Mouse (Mus musculus): ENCODE measurements around the gene Tbc1d5. TPM values are rescaled to one million over a fixed set of nuclear protein-coding genes. Genes with fewer than 3 reads are reported as not detected.
A peak's percentile ranks its signal among the peaks of the same experiment; 100 is the strongest.

Tbc1d5 gene
- total and polyA plus RNA-seq, 3 experiments = 6.6 to 13.9 (median 7.7) TPM

DNA sequence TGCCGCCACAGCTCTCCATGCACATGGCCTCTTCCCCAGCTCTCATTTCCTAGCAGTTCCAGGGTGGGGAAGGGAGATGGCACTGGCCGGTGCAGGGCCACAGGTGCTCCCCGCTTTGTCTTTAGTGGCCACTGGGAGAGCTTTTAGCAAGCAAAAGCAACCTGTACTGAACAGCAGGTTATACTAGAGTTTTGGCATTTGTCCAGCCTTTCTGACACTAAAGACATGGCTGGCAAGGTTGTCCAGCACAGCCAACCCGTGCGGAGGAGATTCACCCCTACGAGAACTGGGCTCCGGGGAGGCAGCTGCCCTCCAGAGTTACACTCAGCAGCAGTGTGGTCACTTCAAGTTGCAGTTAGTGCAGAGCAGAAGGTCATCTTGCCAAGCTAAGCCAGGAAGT, 445.8 kb downstream of the Tbc1d5 start:
- Histone ChIP-seq H3K79me2 (replicated peaks; ENCODE audit: control insufficient read depth, extremely low read depth, insufficient read depth, poor library complexity, severe bottlenecking) (no peaks in the 10 kb centered on the region), H3K4me3 (replicated peaks in 1 of 3; ENCODE audit: low read depth in 2 of 3, low read length in 2 of 3, poor library complexity in 1 of 3) (no peak overlapping the region), H3K27ac (ENCODE audit: insufficient read depth, low read depth) (no peak overlapping the region), H3K4me2 (ENCODE audit: insufficient read depth, low read depth, poor library complexity, severe bottlenecking) (no peak overlapping the region), H3K27me3 (replicated peaks) (no peaks in the 10 kb centered on the region), H3K4me1 (ENCODE audit: control insufficient read depth in 1 of 2, insufficient read depth in 2 of 2) (peaks cover 0 to 6% of the 10 kb centered on the region in 2 experiments; a peak in 1 of 4 replicates), H3K9ac (ENCODE audit: insufficient read depth, low read depth) (no peak overlapping the region), H3K9me3 (replicated peaks; ENCODE audit: low read length) (no peaks in the 10 kb centered on the region), H3K36me3 (replicated peaks in 1 of 2; ENCODE audit: control insufficient read depth in 1 of 2, insufficient read depth in 1 of 2, low read length in 1 of 2) (peaks cover 6 to 46% of the 10 kb centered on the region in 2 experiments)
- TF ChIP-seq USF1 (IDR thresholded peaks at IDR 0.05; ENCODE audit: low read depth, low read length) (no peak), RAD21 (IDR thresholded peaks at IDR 0.05; ENCODE audit: low read depth, low read length) (no peak), USF2 (conservative IDR thresholded peaks at IDR 0.05; ENCODE audit: low read depth, low read length) (no peak)
- in situ Hi-C loops (cut with MboI; ENCODE audit: low pct_ligation_motif_present, low pct_unique_long_range_greater_than_20kb, low sequenced_read_pairs) (no loop called here), dilution Hi-C loops (cut with MboI; ENCODE audit: extremely low pct_ligation_motif_present, extremely low pct_unique_long_range_greater_than_20kb, low sequenced_read_pairs) (no loop called here)
- no peak for DNase-seq (ENCODE audit: extremely low read depth)

DNA sequence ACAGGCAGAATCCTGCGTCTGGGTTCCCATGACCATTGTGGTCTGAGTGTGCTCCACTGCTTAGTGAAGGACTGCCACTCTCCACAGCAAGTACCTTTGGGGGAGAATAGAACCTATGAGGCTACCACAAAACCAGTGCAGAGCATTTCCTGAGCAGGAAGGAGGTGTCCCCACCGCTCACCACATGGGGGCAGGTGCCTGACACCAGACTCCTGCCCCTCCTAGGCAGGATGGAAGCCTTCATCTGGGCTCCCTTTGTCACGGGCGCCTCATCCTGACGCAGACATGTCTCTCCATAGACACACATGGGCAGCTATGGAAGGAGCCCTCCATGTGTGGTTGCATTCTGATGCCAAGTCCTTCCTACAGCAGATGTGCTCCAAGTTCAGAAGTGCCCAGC, 447.3 kb downstream of the Tbc1d5 start:
- H3K9ac ChIP-seq (ENCODE audit: insufficient read depth, low read depth) = no peak overlapping the region
- dilution Hi-C loops (cut with MboI; ENCODE audit: extremely low pct_ligation_motif_present, extremely low pct_unique_long_range_greater_than_20kb, low sequenced_read_pairs) (no loop called here), in situ Hi-C loops (cut with MboI; ENCODE audit: low pct_ligation_motif_present, low pct_unique_long_range_greater_than_20kb, low sequenced_read_pairs) (no loop called here)
- peaks cover 6 to 37% of the 10 kb centered on the region in 2 experiments for H3K36me3 ChIP-seq (replicated peaks in 1 of 2; ENCODE audit: control insufficient read depth in 1 of 2, insufficient read depth in 1 of 2, low read length in 1 of 2)
- no peak for DNase-seq (ENCODE audit: extremely low read depth)
- no peak overlapping the region for H3K4me3 ChIP-seq (replicated peaks in 1 of 3; ENCODE audit: low read depth in 2 of 3, low read length in 2 of 3, poor library complexity in 1 of 3)
- TF ChIP-seq CTCF (conservative IDR thresholded peaks at IDR 0.05 in 1 of 2, IDR thresholded peaks at IDR 0.05 in 1 of 2; ENCODE audit: low read depth in 2 of 2, low read length in 2 of 2) (peak in 1 of 2 experiments; percentile 28; a peak in 2 of 4 replicates), CHD1 (IDR thresholded peaks at IDR 0.05; ENCODE audit: low read depth, low read length) (no peak)
- no peak overlapping the region for H3K27ac ChIP-seq (ENCODE audit: insufficient read depth, low read depth)
- H3K79me2 ChIP-seq (replicated peaks; ENCODE audit: control insufficient read depth, extremely low read depth, insufficient read depth, poor library complexity, severe bottlenecking) = no peaks in the 10 kb centered on the region
- no peaks in the 10 kb centered on the region for H3K27me3 ChIP-seq (replicated peaks)
- H3K9me3 ChIP-seq (replicated peaks; ENCODE audit: low read length) = no peaks in the 10 kb centered on the region
- peaks cover 0 to 6% of the 10 kb centered on the region in 2 experiments; a peak in 1 of 4 replicates for H3K4me1 ChIP-seq (ENCODE audit: control insufficient read depth in 1 of 2, insufficient read depth in 2 of 2)
- H3K4me2 ChIP-seq (ENCODE audit: insufficient read depth, low read depth, poor library complexity, severe bottlenecking) = no peak overlapping the region

DNA sequence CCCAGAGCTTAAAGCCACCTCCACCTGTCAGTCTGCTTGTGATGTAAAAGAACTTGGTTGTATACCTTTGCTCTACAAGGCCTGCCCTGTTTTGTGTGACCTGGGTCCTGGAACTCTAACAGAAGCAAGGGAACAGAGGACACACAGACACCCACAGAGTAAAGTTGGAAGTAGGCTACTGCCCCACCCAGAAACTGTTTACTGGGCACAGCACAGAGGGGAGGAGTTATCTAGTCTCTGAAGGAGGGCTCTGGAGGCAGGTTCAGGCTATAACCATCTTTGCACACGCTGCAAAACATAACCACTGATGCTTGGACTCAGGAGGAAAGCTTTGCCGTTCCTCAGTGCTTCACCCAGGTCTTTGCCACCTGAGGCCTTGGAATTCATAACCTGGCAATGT, 448.3 kb downstream of the Tbc1d5 start:
- dilution Hi-C loops (cut with MboI; ENCODE audit: extremely low pct_ligation_motif_present, extremely low pct_unique_long_range_greater_than_20kb, low sequenced_read_pairs) = no loop called here

More for the DNA sequence above, 448.3 kb downstream of the Tbc1d5 start:
- H3K9ac ChIP-seq (ENCODE audit: insufficient read depth, low read depth) = no peak overlapping the region
- TF ChIP-seq MAZ (IDR thresholded peaks at IDR 0.05; ENCODE audit: low read depth, low read length) (no peak), BHLHE40 (IDR thresholded peaks at IDR 0.05; ENCODE audit: low read depth, low read length) (no peak), MYC (IDR thresholded peaks at IDR 0.05; ENCODE audit: low read depth, low read length) (no peak), EP300 (IDR thresholded peaks at IDR 0.05; ENCODE audit: low read length) (no peak), KAT2A (IDR thresholded peaks at IDR 0.05; ENCODE audit: insufficient replicate concordance, low read length) (no peak), MXI1 (IDR thresholded peaks at IDR 0.05; ENCODE audit: low read depth, low read length) (no peak), ETS1 (conservative IDR thresholded peaks at IDR 0.05; ENCODE audit: low read depth, low read length) (no peak), IRF4 (IDR thresholded peaks at IDR 0.05; ENCODE audit: low read depth, low read length) (no peak), E2F4 (IDR thresholded peaks at IDR 0.05; ENCODE audit: insufficient replicate concordance, low read depth, low read length) (no peak), PAX5 (IDR thresholded peaks at IDR 0.05; ENCODE audit: low read length) (no peak), JUN (IDR thresholded peaks at IDR 0.05; ENCODE audit: insufficient read depth, low read depth, low read length) (no peak), USF1 (IDR thresholded peaks at IDR 0.05; ENCODE audit: low read depth, low read length) (no peak), RCOR1 (conservative IDR thresholded peaks at IDR 0.05; ENCODE audit: low read depth, low read length) (no peak), MEF2A (IDR thresholded peaks at IDR 0.05; ENCODE audit: borderline replicate concordance, low read depth, low read length) (no peak)
- in situ Hi-C loops (cut with MboI; ENCODE audit: low pct_ligation_motif_present, low pct_unique_long_range_greater_than_20kb, low sequenced_read_pairs) = no loop called here
- no peak overlapping the region for H3K27ac ChIP-seq (ENCODE audit: insufficient read depth, low read depth)
- no peaks in the 10 kb centered on the region for H3K79me2 ChIP-seq (replicated peaks; ENCODE audit: control insufficient read depth, extremely low read depth, insufficient read depth, poor library complexity, severe bottlenecking)
- DNase-seq (ENCODE audit: extremely low read depth) = no peak
- H3K4me1 ChIP-seq (ENCODE audit: control insufficient read depth in 1 of 2, insufficient read depth in 2 of 2) = peaks cover 0 to 6% of the 10 kb centered on the region in 2 experiments; a peak in 1 of 4 replicates
- H3K4me3 ChIP-seq (replicated peaks in 1 of 3; ENCODE audit: low read depth in 2 of 3, low read length in 2 of 3, poor library complexity in 1 of 3) = no peak overlapping the region
- H3K36me3 ChIP-seq (replicated peaks in 1 of 2; ENCODE audit: control insufficient read depth in 1 of 2, insufficient read depth in 1 of 2, low read length in 1 of 2) = peaks cover 6 to 31% of the 10 kb centered on the region in 2 experiments
- H3K4me2 ChIP-seq (ENCODE audit: insufficient read depth, low read depth, poor library complexity, severe bottlenecking) = no peak overlapping the region
- H3K27me3 ChIP-seq (replicated peaks) = no peaks in the 10 kb centered on the region
- H3K9me3 ChIP-seq (replicated peaks; ENCODE audit: low read length) = no peaks in the 10 kb centered on the region
